Mouse (Mus musculus) heart, postnatal 0 days (tissue): ENCODE results near the gene Agfg1. TPM values are rescaled to one million over a fixed set of nuclear protein-coding genes. Genes with fewer than 3 reads are reported as not detected.

Experiments
- ATAC-seq: fragments of 200-750 bp; cut with Nextera tagmentation; 2 replicates; pipeline ENCODE4 v1.8.0; 2017; ENCODE audit warnings: low read depth, moderate number of reproducible peaks, moderate library complexity; ENCODE audit not compliant: insufficient read depth
- DNase-seq: peaks from one replicate; pipeline ENCODE4 v3.0.0-alpha.2; 2016; ENCODE audit warnings: low spot score
- H3K27ac ChIP-seq: fragments of 300-500 bp; sonication (generic); 2 replicates; pipeline ENCODE4 v1.5.1; 2014; ENCODE audit warnings: low read depth, mild to moderate bottlenecking
- H3K27me3 ChIP-seq: fragments of 300-500 bp; sonication (generic); 2 replicates; pipeline ENCODE4 v1.6.1; 2014; ENCODE audit warnings: low read length, mixed read lengths; ENCODE audit not compliant: control insufficient read depth, insufficient read depth
- H3K36me3 ChIP-seq: fragments of 300-500 bp; sonication (generic); replicated peaks from 2 replicates; pipeline ENCODE4 v1.6.1; 2014; ENCODE audit warnings: low read length, mixed read lengths; ENCODE audit not compliant: control insufficient read depth, insufficient read depth
- H3K4me1 ChIP-seq: fragments of 300-500 bp; sonication (generic); 2 replicates; pipeline ENCODE4 v1.6.1; 2014; ENCODE audit warnings: antibody characterized with exemption; ENCODE audit not compliant: control insufficient read depth, insufficient read depth
- H3K4me2 ChIP-seq: fragments of 300-500 bp; sonication (generic); 2 replicates; pipeline ENCODE4 v1.6.1; 2014; ENCODE audit warnings: low read depth, mild to moderate bottlenecking, low read length, moderate library complexity
- H3K4me3 ChIP-seq: fragments of 300-500 bp; sonication (generic); 2 replicates; pipeline ENCODE4 v1.5.1; 2014; ENCODE audit warnings: low read depth, low read length
- H3K9ac ChIP-seq: fragments of 300-500 bp; sonication (generic); replicated peaks from 2 replicates; pipeline ENCODE4 v1.6.1; 2014; ENCODE audit warnings: low read depth, low read length, mixed read lengths
- H3K9me3 ChIP-seq: fragments of 300-500 bp; sonication (generic); replicated peaks from 2 replicates; pipeline ENCODE4 v1.6.1; 2016; ENCODE audit warnings: low read length; ENCODE audit not compliant: control insufficient read depth
- CTCF ChIP-seq: IDR thresholded peaks from 2 replicates; pipeline ENCODE4 v1.5.1; 2016; ENCODE audit warnings: antibody characterized with exemption, control low read depth, low read depth
- EP300 ChIP-seq: IDR thresholded peaks from 2 replicates; pipeline ENCODE4 v1.6.1; 2016; ENCODE audit warnings: antibody characterized with exemption, low read depth
- WGBS: fragments of 180-500 bp; shearing (Covaris S2); extraction: QIAGEN DNeasy Blood & Tissue Kit; methylation state at CpG from one replicate; pipeline ENCODE4 v1.1.7; 2014; 5-methylcytosine and 5-hydroxymethylcytosine counted together
- polyA plus RNA-seq: library from polyadenylated mRNA; unstranded; fragments of >200 nt; fragmentation: Nextera tagmentation; extraction: Ambion mirVana; gene quantifications from 2 replicates; pipeline ENCODE4 v1.2.1, GENCODE M21; 2015
- total RNA-seq: library from RNA; depleted of rRNA; stranded (reverse); fragments of >200 nt; gene quantifications from 2 replicates; pipeline ENCODE4 v1.2.3, GENCODE M21; 2014; ENCODE audit warnings: low replicate concordance

The Agfg1 gene
- total and polyA plus RNA-seq, 2 experiments from 2014 or later: 18.5 to 71.0 TPM

DNA sequence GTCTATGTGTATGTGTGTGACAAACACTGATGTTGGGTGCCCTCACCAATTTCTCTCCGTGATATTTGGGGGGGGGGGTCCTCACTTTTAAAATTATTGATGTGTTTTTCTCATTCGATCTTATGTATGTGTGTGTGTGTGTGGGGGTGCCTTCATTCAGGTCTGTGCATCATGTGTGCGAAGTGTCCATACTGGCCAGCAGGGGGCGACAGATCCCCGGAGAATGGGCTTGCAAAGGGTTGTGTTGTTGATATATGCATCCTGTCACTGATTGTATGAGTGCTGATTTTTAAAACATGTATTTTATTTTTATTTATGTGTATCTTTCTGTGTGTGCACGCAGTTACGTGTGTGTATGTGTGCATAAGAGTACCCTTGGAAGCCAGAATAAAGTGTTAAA lies 35.7 kb upstream of the Agfg1 start:
- H3K9ac ChIP-seq: no peak overlapping the region
- TF ChIP-seq EP300 (no peak), CTCF (peak; percentile 43; the same call in 1 of the 2 replicates)
- H3K4me2 ChIP-seq: no peak overlapping the region
- 74% methylated on average over 7 of the region's 7 CpGs for WGBS
- no peak overlapping the region for H3K4me3 ChIP-seq
- ATAC-seq (no peak), DNase-seq (no peak)
- H3K9me3 ChIP-seq: no peaks in the 10 kb centered on the region
- H3K27ac ChIP-seq: no peak overlapping the region; the same call in 1 of the 2 replicates
- no peaks in the 10 kb centered on the region for H3K36me3 ChIP-seq
- H3K27me3 ChIP-seq: no peaks in the 10 kb centered on the region
- 0 out of 2 replicates have a peak, but pooled peaks cover 7% of the 10 kb centered on the region for H3K4me1 ChIP-seq

DNA sequence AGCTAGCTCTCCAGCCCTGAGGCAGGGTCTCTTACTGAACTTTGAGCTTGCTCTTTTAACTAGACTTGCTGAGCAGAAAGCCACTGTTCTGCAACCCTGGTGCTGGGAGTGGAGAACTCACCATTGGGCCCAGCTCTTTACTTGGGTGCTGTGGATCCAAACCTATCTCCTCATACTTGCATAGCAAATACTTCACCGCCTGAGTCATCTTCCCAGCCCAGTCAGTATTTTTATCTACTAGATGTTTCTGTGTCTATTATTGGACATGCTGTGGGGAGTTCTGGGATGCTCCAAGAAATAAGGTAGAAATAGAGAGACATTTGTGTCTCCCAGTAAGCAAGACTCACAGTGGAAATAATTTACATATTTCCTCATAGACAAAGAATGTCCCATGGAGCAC lies 35.2 kb upstream of the Agfg1 start:
- 48% methylated on average over 1 of the region's 1 CpGs for WGBS
- ATAC-seq (peak; percentile 27; the same call in 1 of the 2 replicates), DNase-seq (no peak)
- Histone ChIP-seq H3K9ac (no peak overlapping the region), H3K27me3 (no peaks in the 10 kb centered on the region), H3K27ac (peak overlapping the region; percentile 16; the same call in 1 of the 2 replicates), H3K4me1 (0 out of 2 replicates have a peak, but pooled peaks cover 7% of the 10 kb centered on the region), H3K9me3 (no peaks in the 10 kb centered on the region), H3K4me3 (no peak overlapping the region), H3K36me3 (no peaks in the 10 kb centered on the region), H3K4me2 (no peak overlapping the region)
- TF ChIP-seq CTCF (no peak), EP300 (no peak)

DNA sequence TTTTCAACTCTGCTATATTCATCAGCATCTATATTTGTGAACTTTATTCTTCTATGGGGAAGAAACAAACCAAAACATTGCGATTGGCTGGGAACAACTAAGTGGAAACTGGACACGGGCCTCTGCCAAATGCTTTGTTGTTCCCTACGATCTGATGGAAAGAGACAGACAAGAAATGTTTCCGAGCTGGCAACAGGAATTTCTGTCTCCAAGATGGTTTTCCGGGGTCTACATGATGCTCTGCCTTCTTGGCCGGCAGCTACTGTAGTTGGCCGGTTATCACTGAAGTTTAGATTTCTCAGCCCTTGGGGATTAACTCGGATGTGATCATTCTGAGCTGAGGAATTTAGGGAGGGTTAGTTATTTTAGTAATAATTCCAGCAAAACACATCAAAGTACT lies 32.9 kb upstream of the Agfg1 start:
- no peak overlapping the region for H3K4me2 ChIP-seq
- no peaks in the 10 kb centered on the region for H3K27me3 ChIP-seq
- TF ChIP-seq EP300 (no peak), CTCF (no peak)
- H3K4me1 ChIP-seq: 0 out of 2 replicates have a peak, but pooled peaks cover 7% of the 10 kb centered on the region
- H3K27ac ChIP-seq: no peak overlapping the region
- no peak for DNase-seq
- no peaks in the 10 kb centered on the region for H3K9me3 ChIP-seq
- H3K4me3 ChIP-seq: no peak overlapping the region
- H3K9ac ChIP-seq: no peak overlapping the region
- WGBS: 52% methylated on average over 8 of the region's 8 CpGs
- H3K36me3 ChIP-seq: no peaks in the 10 kb centered on the region
- ATAC-seq: no peak

DNA sequence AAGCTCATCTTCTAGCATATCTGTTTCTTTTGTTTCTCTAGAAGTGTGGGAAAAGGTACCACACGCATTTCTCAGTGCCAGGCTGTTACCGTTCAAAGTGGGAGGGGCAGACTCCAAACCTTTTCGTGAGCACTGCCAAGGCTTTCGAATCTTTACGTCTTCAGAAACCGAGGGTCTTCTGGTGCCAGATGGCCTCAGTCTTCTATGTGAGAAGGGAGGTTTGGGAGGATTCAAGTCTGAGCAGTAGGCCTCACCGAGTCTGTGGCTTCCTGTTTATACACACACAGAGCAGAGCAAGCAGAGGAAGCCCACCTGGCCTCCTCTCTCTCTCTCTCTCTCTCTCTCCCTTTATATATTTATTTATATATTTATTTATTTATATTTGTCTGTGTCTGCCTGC lies 32.1 kb upstream of the Agfg1 start:
- H3K4me3 ChIP-seq: no peak overlapping the region
- no peak overlapping the region for H3K9ac ChIP-seq
- no peak for ATAC-seq
- no peak overlapping the region for H3K4me2 ChIP-seq
- H3K27ac ChIP-seq: 0 out of 2 replicates have a peak overlapping the region, but pooled peaks have one; percentile 32
- DNase-seq: no peak
- TF ChIP-seq CTCF (no peak), EP300 (no peak)
- H3K4me1 ChIP-seq: 0 out of 2 replicates have a peak, but pooled peaks cover 7% of the 10 kb centered on the region
- 72% methylated on average over 7 of the region's 7 CpGs for WGBS
- H3K27me3 ChIP-seq: no peaks in the 10 kb centered on the region
- H3K36me3 ChIP-seq: no peaks in the 10 kb centered on the region
- no peaks in the 10 kb centered on the region for H3K9me3 ChIP-seq

- no peak overlapping the region for H3K4me2 ChIP-seq
Observed at GRCm38 (mm10) chr1:82808564-82808963, 30.7 kb upstream of the Agfg1 start.

GRCm38 (mm10) chr1:82811766-82812165 lies 27.5 kb upstream of the Agfg1 start:
- Histone ChIP-seq H3K4me1 (peaks cover 9% of the 10 kb centered on the region; the same call in 1 of the 2 replicates), H3K9me3 (no peaks in the 10 kb centered on the region), H3K27ac (no peak overlapping the region), H3K4me2 (no peak overlapping the region), H3K4me3 (no peak overlapping the region), H3K36me3 (no peaks in the 10 kb centered on the region), H3K9ac (no peak overlapping the region), H3K27me3 (no peaks in the 10 kb centered on the region)
- ATAC-seq (no peak), DNase-seq (no peak)
- no peak for TF ChIP-seq CTCF
- no peak for TF ChIP-seq EP300
- WGBS: 62% methylated on average over 1 of the region's 1 CpGs

More at GRCm38 (mm10) chr1:82808564-82808963, 30.7 kb upstream of the Agfg1 start:
- Histone ChIP-seq H3K4me3 (no peak overlapping the region), H3K4me1 (0 out of 2 replicates have a peak, but pooled peaks cover 7% of the 10 kb centered on the region), H3K27ac (no peak overlapping the region), H3K36me3 (no peaks in the 10 kb centered on the region), H3K9ac (no peak overlapping the region), H3K9me3 (no peaks in the 10 kb centered on the region), H3K27me3 (no peaks in the 10 kb centered on the region)
- no peak for DNase-seq
- WGBS: 48% methylated on average over 3 of the region's 3 CpGs
- TF ChIP-seq CTCF (no peak), EP300 (no peak)
- no peak for ATAC-seq
